Mouse (Mus musculus): Measurements from ENCODE around the gene Gm6121. TPM values are rescaled to one million over a fixed set of nuclear protein-coding genes. Genes with fewer than 3 reads are reported as not detected.
"Not testable (repeated sequence)": the region's sequence is repeated elsewhere in the genome, so short reads cannot be mapped to it uniquely, and the experiment has no call there.

The Gm6121 gene
- not detected in 2 replicates for polyA plus RNA-seq (2012; rRNA removed)

GRCm38 (mm10) chrX:26935597-26935996 is at the start of gene Gm6121:
TSS of gene Gm6121 (minus strand) at chrX:26935697.
- DNase-seq (ENCODE audit: low read depth): not testable (repeated sequence)

Other genes starting within 250 kb of the Gm6121 start
- gene Gm14525, start 233.1 kb downstream of the Gm6121 start, polyA plus RNA-seq (2012; rRNA removed): not detected in 2 replicates

Measured in brain, embryonic 14.5 days (tissue).